Comparison of ENCODE assay signal across 8 mouse cellular contexts in the genomic region with DNA sequence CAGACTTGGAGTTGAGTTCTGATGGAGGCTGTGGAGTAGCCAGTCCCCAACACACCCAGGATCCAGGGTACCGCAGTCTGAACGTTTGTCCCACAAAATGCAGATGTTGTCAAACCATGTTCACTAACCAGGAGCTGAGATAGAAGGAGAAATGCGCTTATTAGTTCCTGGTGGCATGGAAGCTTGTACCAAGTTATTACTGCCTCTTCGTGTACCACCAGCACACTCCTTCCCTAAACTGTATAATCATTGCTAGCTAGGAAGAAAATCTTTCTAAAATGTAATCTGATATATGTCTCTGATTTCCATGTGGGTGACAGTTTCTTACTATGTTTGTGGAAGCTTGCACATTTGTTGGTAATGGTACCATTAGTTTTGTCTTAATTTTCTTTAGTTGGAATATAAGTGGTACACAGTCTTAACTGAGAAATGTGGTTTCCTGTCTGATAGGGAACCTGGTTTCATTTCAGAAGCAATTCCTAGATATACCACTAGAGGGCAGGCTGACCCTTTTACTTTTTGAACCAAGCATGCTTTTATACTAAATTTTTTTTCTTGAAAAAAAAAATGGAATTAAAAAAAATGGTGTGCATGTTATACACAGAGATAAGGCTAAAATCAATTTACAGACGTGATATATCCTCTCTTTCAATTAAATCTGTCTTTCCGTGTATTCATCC.
DNase-seq lines count a peak whose midpoint lies in the region; TF ChIP-seq lines count a peak whose summit lies in the region.

No protein-coding gene starts in this region.

- peak; percentile 95 for TF ChIP-seq CTCF in layer of hippocampus, adult 2 months (conservative IDR thresholded peaks at IDR 0.05)

- in situ Hi-C loops in ES-E14 (cut with MboI; ENCODE audit: low sequenced_read_pairs in 2 of 2, unreplicated experiment in 2 of 2) = loop anchor here in 1 of 2 experiments (10.0 kb wide), 1 partner anchor 310 kb away; no protein-coding TSS in a partner anchor

- H3K36me3 ChIP-seq in ES-E14 (ENCODE audit: control insufficient read depth, insufficient read depth, low read length, poor library complexity, severe bottlenecking) = no peaks in the 10 kb centered on the region

- peak; percentile 60 for DNase-seq in cerebellum, adult 9-10 months
- no peak for DNase-seq in cerebellum, adult 11-12 months
- DNase-seq in layer of hippocampus, adult 2 months (ENCODE audit: low spot score in 2 of 2) = peak; percentile 42 to 74
- DNase-seq in layer of hippocampus, adult 9-11 months = no peak
- DNase-seq in ES-E14 (ENCODE audit: low read depth, low spot score) = peak; percentile 17
- peak; percentile 27 for DNase-seq in fibroblast of lung, adult 2 months (ENCODE audit: low read depth)
- DNase-seq in retina, postnatal 1 day = peak; percentile 61
- no peak for DNase-seq in right cerebral cortex, postnatal 4 days

- no peak overlapping the region for H3K4me3 ChIP-seq in layer of hippocampus, adult 2 months
- H3K4me3 ChIP-seq in ES-E14 (ENCODE audit: insufficient read depth in 1 of 2, low read depth in 1 of 2, low read length in 2 of 2, poor library complexity in 1 of 2, severe bottlenecking in 1 of 2) = no peak overlapping the region

- no peaks in the 10 kb centered on the region for H3K9me3 ChIP-seq in ES-E14 (ENCODE audit: control insufficient read depth, insufficient read depth, low read depth, low read length)

- no peaks in the 10 kb centered on the region for H3K4me1 ChIP-seq in ES-E14 (ENCODE audit: control insufficient read depth in 2 of 2, insufficient read depth in 2 of 2, low read length in 2 of 2, poor library complexity in 1 of 2)

- H3K27ac ChIP-seq in layer of hippocampus, adult 2 months = no peak overlapping the region
- no peak overlapping the region for H3K27ac ChIP-seq in ES-E14 (ENCODE audit: insufficient read depth, low read depth, low read length, poor library complexity, severe bottlenecking)

- H3K9ac ChIP-seq in ES-E14 (ENCODE audit: insufficient read depth, low read depth, low read length, poor library complexity, severe bottlenecking) = no peak overlapping the region

TF ChIP-seq in ES-E14, 5 proteins besides CTCF, POLR2A, EP300 and RAD21:
- peak; percentile 20; the same call in 1 of the 2 replicates for TF ChIP-seq ZC3H11A (IDR thresholded peaks at IDR 0.05; ENCODE audit: borderline replicate concordance, low read depth, low read length)
- TF ChIP-seq CHD2 (IDR thresholded peaks at IDR 0.05; ENCODE audit: low read depth, low read length) = no peak
- 0 out of 2 replicates have a peak, but pooled peaks have one; percentile 38 for TF ChIP-seq ZNF384 (IDR thresholded peaks at IDR 0.05; ENCODE audit: low read depth, low read length)

Comparison
In these comparisons a context has a peak if more than half of its experiments do, and no peak if none do; other contexts are left out.
1. DNase-seq: peak in cerebellum, adult 9-10 months (single experiment), layer of hippocampus, adult 2 months (2 of 2), ES-E14 (single experiment), fibroblast of lung, adult 2 months (single experiment) and retina, postnatal 1 day (single experiment); none in cerebellum, adult 11-12 months (single experiment), layer of hippocampus, adult 9-11 months (single experiment) and right cerebral cortex, postnatal 4 days (single experiment).